9 mouse cellular contexts compared by ENCODE assay signal in the genomic region with DNA sequence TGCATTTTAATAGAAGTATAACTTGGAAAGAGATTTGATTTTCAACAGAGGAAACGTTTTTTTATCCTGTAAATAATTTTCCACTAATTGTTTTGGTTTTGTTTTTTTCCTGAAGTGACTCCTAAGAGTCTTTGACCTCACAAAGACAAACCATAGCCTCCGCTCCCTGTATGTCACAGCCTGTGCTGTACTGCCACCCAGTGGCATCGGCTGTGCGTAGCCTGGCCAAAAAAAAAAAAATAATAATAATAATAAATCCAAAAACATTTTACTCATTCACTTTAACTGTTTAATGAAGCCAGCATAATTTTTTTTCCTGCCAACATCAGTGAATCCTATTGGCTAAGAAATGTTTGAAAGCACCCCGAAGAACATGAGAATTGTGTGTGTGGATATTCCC.
DNase-seq lines count a peak whose midpoint lies in the region; ATAC-seq and TF ChIP-seq lines count a peak whose summit lies in the region.
"Had no signal": no experiment of that assay in that cellular context is flagged by ENCODE, and none has a peak within 500 bp of the region (broad histone marks: within the 10 kb centered on the region; RNA-seq: fewer than 3 reads in every experiment).

No protein-coding gene starts in this region.

- H3K4me2 ChIP-seq in forebrain, embryonic 14.5 days (ENCODE audit: low read length): no peak overlapping the region
- H3K4me2 ChIP-seq in lung, embryonic 14.5 days: no peak overlapping the region
- H3K4me2 ChIP-seq: midbrain, embryonic 12.5 days had no signal

- WGBS in forebrain, embryonic 14.5 days: 46% methylated on average over 5 of the region's 5 CpGs
- 47% methylated on average over 5 of the region's 5 CpGs for WGBS in forebrain, embryonic 10.5 days
- WGBS in lung, embryonic 14.5 days: 36% methylated on average over 5 of the region's 5 CpGs
- 54% methylated on average over 5 of the region's 5 CpGs for WGBS in thymus, adult 2 months

- no peak overlapping the region for H3K9ac ChIP-seq in forebrain, embryonic 14.5 days (ENCODE audit: low read length)
- no peak overlapping the region for H3K9ac ChIP-seq in lung, embryonic 14.5 days
- H3K9ac ChIP-seq: midbrain, embryonic 12.5 days had no signal

- TF ChIP-seq POLR2A in thymus, adult 2 months (IDR thresholded peaks at IDR 0.05; ENCODE audit: control insufficient read depth, extremely low read depth, insufficient read depth, low read length, poor library complexity): no peak

- H3K9me3 ChIP-seq in forebrain, embryonic 14.5 days (replicated peaks; ENCODE audit: control insufficient read depth, low read length): no peaks in the 10 kb centered on the region
- H3K9me3 ChIP-seq in forebrain, embryonic 10.5 days: no peaks in the 10 kb centered on the region
- no peaks in the 10 kb centered on the region for H3K9me3 ChIP-seq in lung, embryonic 14.5 days (ENCODE audit: low read depth, low read length)
- H3K9me3 ChIP-seq: midbrain, embryonic 12.5 days had no signal

- H3K4me1 ChIP-seq in forebrain, embryonic 14.5 days (ENCODE audit: control insufficient read depth, insufficient read depth, low read length): no peaks in the 10 kb centered on the region
- no peaks in the 10 kb centered on the region for H3K4me1 ChIP-seq in forebrain, embryonic 10.5 days
- H3K4me1 ChIP-seq in lung, embryonic 14.5 days (ENCODE audit: insufficient read depth): no peaks in the 10 kb centered on the region
- no peaks in the 10 kb centered on the region for H3K4me1 ChIP-seq in thymus, adult 2 months (replicated peaks; ENCODE audit: control insufficient read depth, insufficient read depth, low read length)
- H3K4me1 ChIP-seq: midbrain, embryonic 12.5 days had no signal

- no peaks in the 10 kb centered on the region for H3K36me3 ChIP-seq in forebrain, embryonic 14.5 days (ENCODE audit: control insufficient read depth, insufficient read depth, low read length)
- H3K36me3 ChIP-seq in forebrain, embryonic 10.5 days (replicated peaks): no peaks in the 10 kb centered on the region
- H3K36me3 ChIP-seq in lung, embryonic 14.5 days (ENCODE audit: insufficient read depth): no peaks in the 10 kb centered on the region
- no peaks in the 10 kb centered on the region for H3K36me3 ChIP-seq in thymus, adult 2 months (ENCODE audit: control insufficient read depth, insufficient read depth, low read length)
- H3K36me3 ChIP-seq: midbrain, embryonic 12.5 days had no signal

- peak; percentile 59 for DNase-seq in forebrain, embryonic 14.5 days (ENCODE audit: low spot score)
- DNase-seq in forebrain, embryonic 10.5 days (ENCODE audit: extremely low spot score, low spot score): no peak
- DNase-seq in lung, embryonic 14.5 days: peak; percentile 76
- DNase-seq in lung, adult 18-20 months: no peak
- peak; percentile 48 to 56 for DNase-seq in cerebellum, postnatal 10 days
- peak; percentile 36 for DNase-seq in lung, postnatal 36 days
- no peak for DNase-seq in thymus, adult 2 months
- DNase-seq in urinary bladder, adult 18-20 months (ENCODE audit: low spot score in 2 of 2): no peak

- no peak for ATAC-seq in forebrain, embryonic 14.5 days
- no peak for ATAC-seq in lung, embryonic 14.5 days (ENCODE audit: insufficient read depth)

- H3K27me3 ChIP-seq in forebrain, embryonic 14.5 days (replicated peaks; ENCODE audit: control insufficient read depth, insufficient read depth, low read length): no peaks in the 10 kb centered on the region
- no peaks in the 10 kb centered on the region for H3K27me3 ChIP-seq in forebrain, embryonic 10.5 days (ENCODE audit: poor library complexity, severe bottlenecking)
- H3K27me3 ChIP-seq in lung, embryonic 14.5 days (ENCODE audit: insufficient read depth, low read length): no peaks in the 10 kb centered on the region
- H3K27me3 ChIP-seq in thymus, adult 2 months (ENCODE audit: control insufficient read depth, insufficient read depth, low read length): no peaks in the 10 kb centered on the region
- H3K27me3 ChIP-seq: midbrain, embryonic 12.5 days had no signal

- H3K4me3 ChIP-seq in forebrain, embryonic 14.5 days (ENCODE audit: low read depth, low read length): no peak overlapping the region
- no peak overlapping the region for H3K4me3 ChIP-seq in forebrain, embryonic 10.5 days
- H3K4me3 ChIP-seq in lung, embryonic 14.5 days (ENCODE audit: low read depth, low read length): no peak overlapping the region
- H3K4me3 ChIP-seq in thymus, adult 2 months (ENCODE audit: control insufficient read depth, insufficient read depth, low read length): no peak overlapping the region
- H3K4me3 ChIP-seq: midbrain, embryonic 12.5 days had no signal

- TF ChIP-seq CTCF in lung, embryonic 14.5 days (IDR thresholded peaks at IDR 0.05; ENCODE audit: low read depth): peak; percentile 72
- no peak for TF ChIP-seq CTCF in thymus, adult 2 months (IDR thresholded peaks at IDR 0.05; ENCODE audit: borderline replicate concordance, control insufficient read depth, extremely low read depth, insufficient read depth, low read length, poor library complexity)

- H3K27ac ChIP-seq in forebrain, embryonic 14.5 days (ENCODE audit: low read depth, low read length): no peak overlapping the region
- no peak overlapping the region for H3K27ac ChIP-seq in forebrain, embryonic 10.5 days
- no peak overlapping the region for H3K27ac ChIP-seq in lung, embryonic 14.5 days (ENCODE audit: low read depth)
- H3K27ac ChIP-seq in thymus, adult 2 months (ENCODE audit: control insufficient read depth, insufficient read depth, low read length): no peak overlapping the region
- H3K27ac ChIP-seq: midbrain, embryonic 12.5 days had no signal

Comparison
In these comparisons a context has a peak if more than half of its experiments do, and no peak if none do; other contexts are left out.
1. DNase-seq: peak in forebrain, embryonic 14.5 days (single experiment), lung, embryonic 14.5 days (single experiment), cerebellum, postnatal 10 days (2 of 2) and lung, postnatal 36 days (single experiment); none in forebrain, embryonic 10.5 days (single experiment), lung, adult 18-20 months (0 of 2), thymus, adult 2 months (single experiment) and urinary bladder, adult 18-20 months (0 of 2).